20 mouse cellular contexts compared by ENCODE assay signal in the genomic region with DNA sequence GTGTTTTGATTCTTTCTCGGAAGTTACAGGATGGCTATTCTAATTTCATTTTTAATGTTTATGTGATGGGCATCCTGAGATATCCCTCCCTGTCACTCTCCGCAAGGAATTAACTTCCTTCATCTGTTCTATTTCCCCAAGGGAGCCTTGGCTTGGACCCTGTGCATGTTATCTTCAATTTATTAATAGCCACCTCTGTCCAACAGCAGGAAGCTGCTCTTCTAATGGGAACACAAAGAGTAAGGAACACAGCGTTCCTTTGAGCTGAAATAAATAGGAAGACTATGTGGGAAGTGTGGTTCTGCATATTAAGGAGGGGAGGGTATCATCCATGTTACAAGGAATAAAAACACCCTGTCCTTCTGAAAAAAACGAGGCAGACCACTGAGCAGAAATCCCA.
"Had no signal": no experiment of that assay in that cellular context is flagged by ENCODE, and none has a peak within 500 bp of the region (broad histone marks: within the 10 kb centered on the region; RNA-seq: fewer than 3 reads in every experiment).

No protein-coding gene starts in this region.

- H3K27ac ChIP-seq: kidney, embryonic 15.5 days; left cerebral cortex, adult 2 months; liver, embryonic 13.5 days; midbrain, embryonic 10.5 days; midbrain, embryonic 13.5 days; neural tube, embryonic 13.5 days; stomach, embryonic 15.5 days had no signal

- ATAC-seq: midbrain, embryonic 13.5 days; midbrain, embryonic 16.5 days had no signal

- H3K4me2 ChIP-seq: kidney, embryonic 15.5 days; liver, embryonic 13.5 days; midbrain, embryonic 13.5 days; neural tube, embryonic 13.5 days; stomach, embryonic 15.5 days had no signal

- DNase-seq: kidney, postnatal 10 days; kidney, postnatal 36 days; layer of hippocampus, postnatal 36 days; liver, embryonic 13.5 days; lung, adult 2 months; retina, postnatal 1 day; right cerebral cortex, postnatal 25 days; spleen, adult 18-20 months; thymus, adult 2 months; thymus, postnatal 14 days; thymus, postnatal 4 days had no signal

- H3K4me3 ChIP-seq: kidney, embryonic 15.5 days; left cerebral cortex, adult 2 months; liver, embryonic 13.5 days; megakaryocyte, embryonic 14.5 days; midbrain, embryonic 10.5 days; midbrain, embryonic 13.5 days; myocyte; neural tube, embryonic 13.5 days; stomach, embryonic 15.5 days had no signal

- H3K9me3 ChIP-seq: kidney, embryonic 15.5 days; liver, embryonic 13.5 days; midbrain, embryonic 10.5 days; midbrain, embryonic 13.5 days; neural tube, embryonic 13.5 days; stomach, embryonic 15.5 days had no signal

- H3K4me1 ChIP-seq: liver, embryonic 13.5 days; megakaryocyte, embryonic 14.5 days; midbrain, embryonic 13.5 days; neural tube, embryonic 13.5 days; stomach, embryonic 15.5 days had no signal

- H3K27me3 ChIP-seq: kidney, embryonic 15.5 days; liver, embryonic 13.5 days; megakaryocyte, embryonic 14.5 days; midbrain, embryonic 13.5 days; neural tube, embryonic 13.5 days; stomach, embryonic 15.5 days had no signal

- H3K9ac ChIP-seq: kidney, embryonic 15.5 days; liver, embryonic 13.5 days; midbrain, embryonic 13.5 days; neural tube, embryonic 13.5 days; stomach, embryonic 15.5 days had no signal

- H3K36me3 ChIP-seq: kidney, embryonic 15.5 days; liver, embryonic 13.5 days; midbrain, embryonic 10.5 days; midbrain, embryonic 13.5 days; neural tube, embryonic 13.5 days; stomach, embryonic 15.5 days had no signal
